Mouse (Mus musculus): ENCODE measurements around the gene Bicd1.
"Not testable (repeated sequence)": the region's sequence is repeated elsewhere in the genome, so short reads cannot be mapped to it uniquely, and the experiment has no call there.

Bicd1 gene

DNA sequence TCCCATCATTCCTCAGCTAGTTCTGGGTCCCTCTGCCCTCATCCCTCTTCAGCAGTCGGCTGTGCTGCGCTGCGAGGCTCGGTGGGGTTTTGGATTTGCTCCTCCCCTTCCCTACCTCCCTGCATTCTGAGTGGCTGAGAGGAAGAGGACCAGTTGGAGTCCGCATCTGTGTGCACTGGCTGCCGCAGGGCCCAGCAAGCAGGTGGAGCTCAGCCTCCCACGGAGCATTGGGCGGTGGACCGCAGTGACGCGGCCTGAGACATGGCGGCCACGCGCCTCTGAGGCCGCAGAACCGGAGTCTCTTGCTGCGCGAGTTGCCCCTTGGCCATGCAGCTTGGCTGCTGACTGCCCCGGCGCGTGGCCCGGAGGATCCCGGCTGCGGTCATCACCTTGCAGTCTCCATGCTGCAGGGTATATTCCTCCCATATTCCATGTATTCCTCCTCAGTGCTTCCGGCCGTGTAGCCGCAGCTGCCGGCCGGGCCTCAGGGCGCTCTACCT is at the start of gene Bicd1:
Gene Bicd1 (plus strand): TSS at position 54 of the 500 bp plus-strand sequence.
- DNase-seq (ENCODE audit: low spot score), result peak; percentile 59

DNA sequence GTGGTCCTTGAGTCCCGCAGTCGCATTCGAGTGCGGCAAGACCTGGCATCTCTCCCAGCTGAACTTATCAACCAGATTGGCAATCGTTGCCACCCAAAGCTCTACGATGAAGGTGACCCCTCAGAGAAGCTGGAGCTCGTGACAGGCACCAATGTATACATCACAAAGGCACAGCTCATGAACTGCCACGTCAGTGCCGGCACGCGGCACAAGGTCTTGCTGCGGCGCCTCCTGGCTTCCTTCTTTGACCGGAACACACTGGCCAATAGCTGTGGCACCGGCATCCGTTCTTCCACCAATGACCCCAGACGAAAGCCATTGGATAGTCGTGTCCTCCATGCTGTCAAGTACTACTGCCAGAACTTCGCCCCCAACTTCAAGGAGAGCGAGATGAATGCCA is 46.2 kb upstream of the Bicd1 start:
- not testable (repeated sequence) for DNase-seq (ENCODE audit: low spot score)

DNA sequence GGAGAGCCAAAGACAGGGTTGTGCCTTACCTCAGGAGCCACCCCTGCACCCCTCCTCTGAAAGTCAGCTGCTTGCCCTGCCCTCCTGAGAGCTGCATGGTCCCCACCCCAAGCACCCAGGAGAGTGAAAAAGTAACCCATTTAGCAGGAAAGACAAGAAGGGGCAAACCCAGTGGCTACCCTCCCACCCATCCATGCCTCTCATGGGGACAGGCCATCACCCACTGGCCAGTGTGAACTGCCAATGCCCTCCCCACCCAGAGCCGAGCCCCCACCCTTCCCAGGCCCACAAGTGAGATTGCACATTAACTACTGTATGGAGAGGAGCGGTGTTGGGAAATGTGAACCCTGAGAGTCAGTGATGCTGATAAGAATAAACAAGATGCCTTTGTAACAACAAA is 42.7 kb upstream of the Bicd1 start:
- DNase-seq (ENCODE audit: low spot score), result not testable (repeated sequence)

DNA sequence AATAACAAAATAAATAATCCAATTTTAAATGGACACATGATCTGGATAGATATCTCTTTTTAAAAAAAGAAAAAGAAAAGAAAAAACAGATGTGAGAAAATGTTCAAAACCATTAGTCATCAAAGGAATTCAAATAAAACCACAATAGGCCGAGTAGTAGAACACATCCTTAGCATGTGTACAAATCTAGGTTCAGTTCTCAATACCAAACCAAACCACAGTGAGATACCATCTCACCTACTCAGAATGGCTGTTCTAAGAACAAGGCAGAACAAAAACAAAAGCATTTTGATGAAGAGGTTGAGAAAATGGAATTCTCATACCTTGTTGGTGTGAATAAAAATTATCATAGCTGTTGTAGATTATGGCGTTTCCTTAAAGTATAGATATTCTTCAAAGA is 42.3 kb upstream of the Bicd1 start:
- no peak for DNase-seq (ENCODE audit: low spot score)

DNA sequence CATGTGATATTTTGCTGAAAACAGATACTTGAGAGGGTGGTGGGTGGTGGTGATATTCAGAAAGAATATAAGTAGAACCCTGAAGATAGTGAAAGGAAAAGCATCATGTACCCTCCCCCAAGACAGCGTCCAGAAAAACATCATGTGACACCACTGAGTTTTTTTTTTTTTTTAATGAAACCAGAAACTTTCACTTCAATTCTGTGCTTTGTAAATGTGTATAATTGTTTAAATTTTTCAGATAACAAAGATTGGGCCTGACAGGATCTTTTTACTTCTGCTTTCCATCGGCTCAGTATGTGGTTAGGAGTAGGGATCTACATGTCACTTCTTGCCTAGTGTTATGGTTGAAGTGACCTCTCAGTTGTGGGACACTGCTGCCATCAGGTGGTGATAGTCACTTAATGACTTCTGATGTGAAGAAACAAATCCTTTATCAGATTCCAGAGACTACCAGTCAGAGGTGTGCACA is 33.7 kb upstream of the Bicd1 start:
- DNase-seq (ENCODE audit: low spot score), result peak; percentile 63

DNA sequence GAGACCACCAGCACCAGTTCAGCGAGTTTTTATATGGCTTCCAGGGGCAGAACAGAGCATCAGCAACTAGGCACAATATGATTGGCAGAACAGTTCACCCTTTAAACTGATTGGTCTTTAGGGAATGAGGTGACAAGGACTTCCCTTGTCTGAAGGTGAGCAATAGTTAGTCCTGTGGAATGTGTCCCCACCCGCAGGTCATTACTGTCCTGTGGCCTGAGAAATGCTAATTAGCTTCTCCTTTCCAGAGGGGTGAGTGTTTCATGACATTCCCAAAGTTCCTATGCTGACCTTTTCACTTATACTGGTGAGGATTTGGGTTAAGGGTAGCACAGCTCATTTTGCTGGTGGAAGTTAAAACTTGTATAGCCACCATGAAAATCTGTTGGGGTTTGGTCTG is 25.2 kb upstream of the Bicd1 start:
- no peak for DNase-seq (ENCODE audit: low spot score)

DNA sequence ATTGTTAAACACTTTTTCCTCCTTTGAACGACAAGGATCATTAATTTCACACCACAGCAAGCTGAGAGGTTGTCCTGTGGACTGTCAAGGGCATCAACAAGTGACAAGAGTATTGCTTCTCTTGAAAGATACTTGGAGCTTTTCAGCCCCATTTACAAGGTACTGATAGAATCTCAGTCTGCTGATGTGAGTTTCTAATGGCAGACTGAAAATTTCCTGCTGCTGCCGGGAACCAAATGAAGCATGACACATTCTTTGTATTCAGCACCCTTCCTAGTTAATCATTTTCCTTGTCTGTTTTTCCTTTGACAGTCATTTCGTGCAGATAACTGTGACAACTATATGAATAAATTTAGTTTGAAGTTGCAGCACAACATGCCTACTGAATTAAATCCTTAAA is 22.3 kb upstream of the Bicd1 start:
- DNase-seq (ENCODE audit: low spot score), result no peak

DNA sequence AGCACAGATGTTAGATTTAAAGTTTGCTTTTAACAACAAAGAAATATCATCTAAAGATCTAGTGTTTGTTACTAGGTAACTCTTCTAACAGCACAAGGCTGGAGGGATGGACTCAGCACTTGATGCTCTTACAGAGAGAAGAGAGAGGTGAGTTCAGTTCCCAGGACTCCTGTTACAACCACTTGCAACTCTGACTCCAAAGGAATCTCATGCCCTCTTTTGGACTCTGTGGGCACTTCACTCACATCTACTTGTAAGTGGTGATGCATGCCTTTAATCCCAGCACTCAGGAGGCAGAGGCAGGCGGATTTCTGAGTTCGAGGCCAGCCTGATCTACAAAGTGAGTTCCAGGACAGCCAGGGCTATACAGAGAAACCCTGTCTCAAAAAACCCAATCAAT is 19.1 kb upstream of the Bicd1 start:
- DNase-seq (ENCODE audit: low spot score), result not testable (repeated sequence)

DNA sequence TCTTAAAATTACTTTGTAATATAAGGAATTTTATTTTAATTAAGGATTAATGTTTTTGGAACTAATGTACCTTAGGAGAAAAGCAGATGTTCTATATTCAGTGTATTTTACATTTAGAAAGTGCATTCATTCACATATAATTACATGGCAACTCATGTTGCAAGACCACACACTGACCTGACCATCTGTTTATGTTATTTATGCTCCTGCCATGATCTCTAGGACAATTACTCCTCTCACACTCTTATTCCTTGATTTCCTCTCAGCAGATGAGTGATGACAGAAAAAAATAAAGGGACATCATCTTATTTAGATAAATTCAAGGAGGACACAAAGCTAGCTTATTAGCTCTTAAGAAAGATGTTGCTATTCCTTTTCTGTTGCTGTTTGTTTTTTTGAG is 9.3 kb upstream of the Bicd1 start:
- no peak for DNase-seq (ENCODE audit: low spot score)

DNA sequence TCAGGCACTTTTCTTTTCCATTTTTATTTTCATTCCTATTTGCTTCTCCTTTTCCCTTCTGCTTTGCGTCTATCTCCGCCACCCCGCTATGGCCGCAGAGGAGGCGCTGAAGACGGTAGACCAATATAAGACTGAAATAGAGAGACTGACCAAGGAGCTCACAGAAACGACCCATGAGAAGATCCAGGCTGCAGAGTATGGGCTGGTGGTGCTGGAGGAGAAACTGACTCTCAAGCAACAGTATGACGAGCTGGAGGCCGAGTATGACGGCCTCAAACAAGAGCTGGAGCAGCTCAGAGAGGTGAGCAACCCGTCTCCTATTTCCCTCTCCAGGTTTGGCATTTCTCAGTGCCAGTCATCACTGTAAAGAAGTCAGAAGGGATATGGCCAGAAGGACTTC is 655 bp downstream of the Bicd1 start:
- peak; percentile 16 for DNase-seq (ENCODE audit: low spot score)

DNA sequence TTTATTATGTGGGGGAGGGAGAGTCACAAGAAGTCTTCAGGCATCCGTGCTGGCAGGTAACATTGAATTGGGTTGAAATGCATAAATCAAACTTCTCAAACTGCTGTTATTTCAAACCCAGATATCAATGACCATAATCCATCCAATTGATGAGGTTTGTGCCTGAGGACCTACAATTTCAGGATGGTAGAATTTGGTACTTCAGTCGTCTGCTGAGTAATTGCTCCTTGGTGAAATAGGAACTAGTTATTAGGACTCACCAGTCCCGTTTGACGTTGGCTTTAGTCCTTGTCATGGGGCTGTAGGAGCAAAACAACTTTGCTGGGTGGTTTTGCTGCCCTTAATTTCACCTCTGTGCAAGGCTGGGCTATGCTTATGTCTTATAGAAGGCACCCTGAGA is 1.2 kb downstream of the Bicd1 start:
- DNase-seq (ENCODE audit: low spot score), result peak; percentile 8

DNA sequence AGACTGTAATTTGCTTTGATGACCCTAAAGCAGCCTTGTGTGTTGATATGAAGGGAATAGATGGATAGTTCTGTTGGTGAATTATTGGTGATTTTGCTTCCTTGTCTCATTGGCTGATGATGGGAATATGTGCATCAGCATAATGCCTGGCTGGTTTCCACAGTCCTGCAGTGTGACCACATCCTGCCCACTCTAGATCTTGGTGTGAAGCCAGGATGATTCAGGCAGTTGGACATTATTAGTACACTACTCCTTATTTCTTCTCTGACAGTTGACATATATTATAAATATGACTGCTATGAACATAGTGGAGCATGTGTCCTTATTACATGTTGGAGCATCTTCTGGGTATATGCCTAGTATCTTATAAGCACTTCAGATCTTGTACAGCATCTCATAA is 4.6 kb downstream of the Bicd1 start:
- no peak for DNase-seq (ENCODE audit: low spot score)

DNA sequence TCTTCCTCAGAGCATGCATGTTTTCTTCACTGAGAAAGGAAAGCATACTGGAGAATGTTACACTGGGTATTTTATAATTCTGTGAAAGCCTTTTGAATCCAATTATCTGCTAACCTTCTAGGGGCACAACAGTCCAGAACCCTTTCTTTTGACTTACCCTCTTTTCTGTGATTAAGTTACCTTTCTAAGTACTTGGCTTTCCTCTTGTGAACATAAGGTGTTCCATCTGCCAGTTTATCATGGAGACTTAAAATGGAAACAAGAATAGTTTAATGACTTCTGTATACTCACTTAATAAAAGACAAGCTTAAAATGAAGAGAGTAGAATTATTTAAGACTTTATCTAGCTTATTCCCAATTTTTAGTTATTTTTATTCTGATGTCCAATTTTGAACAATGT is 16.1 kb downstream of the Bicd1 start:
- DNase-seq (ENCODE audit: low spot score), result no peak

DNA sequence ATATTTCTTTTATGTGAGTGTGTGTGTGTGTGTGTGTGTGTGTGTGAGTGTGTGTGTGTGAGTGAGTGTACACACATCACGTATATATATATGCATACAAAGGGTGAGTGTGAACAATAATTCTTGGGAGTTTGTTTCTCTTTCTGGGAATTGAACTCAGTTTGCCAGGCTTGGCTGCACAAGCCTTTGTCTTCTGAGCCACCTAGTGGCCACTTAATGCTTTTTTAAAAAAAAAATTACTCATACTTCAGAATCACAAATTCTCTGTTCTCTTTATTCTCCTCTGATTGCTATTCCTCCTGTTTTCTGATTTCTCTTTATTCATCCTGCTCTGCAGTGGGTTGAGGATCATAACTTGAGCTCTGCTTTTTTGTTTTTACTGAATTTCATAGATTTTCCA is 30.5 kb downstream of the Bicd1 start:
- no peak for DNase-seq (ENCODE audit: low spot score)

DNA sequence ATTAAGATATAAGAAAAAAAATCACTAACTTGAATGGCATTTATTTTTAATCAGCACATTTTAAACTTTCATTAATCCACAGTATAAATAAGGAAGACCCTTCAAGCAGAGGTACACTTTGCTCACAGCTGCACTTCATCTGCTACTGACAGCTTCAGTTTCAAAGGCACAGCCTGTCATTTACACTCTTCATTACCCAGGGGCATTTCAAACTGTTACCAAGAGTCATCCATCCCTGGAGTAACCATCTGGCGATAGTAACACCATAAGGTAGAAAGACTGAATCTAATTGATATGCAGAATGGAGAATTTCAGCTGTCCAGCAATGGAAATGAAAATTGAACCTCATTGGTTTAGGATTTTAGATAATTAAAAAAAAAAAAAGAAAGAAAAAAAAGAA is 34.2 kb downstream of the Bicd1 start:
- DNase-seq (ENCODE audit: low spot score), result peak; percentile 13

DNA sequence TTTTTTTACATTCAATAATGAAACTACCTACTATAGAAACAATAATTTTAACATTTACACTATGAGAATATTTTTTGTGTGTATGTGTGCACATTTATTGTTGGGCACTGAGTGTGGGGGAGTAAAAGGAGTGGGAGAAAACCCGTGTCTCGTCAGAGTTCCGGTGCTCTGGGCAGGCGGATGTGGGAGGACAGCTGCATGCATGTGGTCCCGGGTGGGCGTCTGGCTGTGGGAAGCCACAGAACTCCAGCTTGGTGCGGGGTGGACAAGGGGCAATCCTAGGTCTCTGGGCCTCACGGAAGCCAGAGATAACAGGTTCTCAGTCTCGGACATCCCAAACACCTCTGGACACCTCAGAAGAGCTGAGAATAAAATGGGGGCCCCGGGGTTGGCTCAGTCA is 37.2 kb downstream of the Bicd1 start:
- DNase-seq (ENCODE audit: low spot score), result no peak

DNA sequence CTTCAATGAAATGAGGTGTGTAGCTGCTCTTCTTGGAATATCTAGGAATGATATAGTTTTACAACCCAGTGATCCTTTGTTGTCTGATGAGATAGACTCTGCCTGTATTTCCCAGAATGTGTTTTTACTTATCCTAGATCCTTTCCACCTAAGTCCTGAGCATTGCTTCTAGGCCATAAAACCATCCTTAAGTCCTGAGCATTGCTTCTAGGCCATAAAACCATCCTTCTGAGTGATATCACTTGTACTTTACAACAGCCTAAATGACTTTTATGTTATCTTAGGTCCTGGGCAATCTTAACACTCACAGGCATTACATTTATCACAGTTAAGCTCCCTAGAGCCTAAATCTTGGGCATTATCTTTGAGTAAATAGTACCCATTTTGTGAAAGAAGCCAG is 48.6 kb downstream of the Bicd1 start:
- no peak for DNase-seq (ENCODE audit: low spot score)

DNA sequence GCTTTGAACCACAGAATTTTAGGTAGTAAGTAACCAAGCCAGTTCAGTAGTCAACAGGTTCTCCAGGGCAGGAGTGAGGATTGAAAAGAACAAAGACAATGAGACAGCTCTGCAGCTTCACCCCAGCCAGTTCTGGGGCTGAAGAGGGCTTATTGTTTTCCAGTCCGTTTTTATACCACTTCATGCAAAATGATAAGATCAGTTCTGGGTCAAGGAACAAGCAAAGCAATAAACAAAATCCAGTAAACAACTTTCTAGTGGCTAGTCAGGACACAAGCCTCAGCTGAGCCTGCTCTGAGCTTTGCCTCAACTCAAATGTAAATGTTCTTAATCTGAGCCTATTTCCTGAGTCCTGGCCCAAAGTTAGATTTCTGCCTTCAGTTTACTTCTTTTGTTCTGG is 52.3 kb downstream of the Bicd1 start:
- no peak for DNase-seq (ENCODE audit: low spot score)

DNA sequence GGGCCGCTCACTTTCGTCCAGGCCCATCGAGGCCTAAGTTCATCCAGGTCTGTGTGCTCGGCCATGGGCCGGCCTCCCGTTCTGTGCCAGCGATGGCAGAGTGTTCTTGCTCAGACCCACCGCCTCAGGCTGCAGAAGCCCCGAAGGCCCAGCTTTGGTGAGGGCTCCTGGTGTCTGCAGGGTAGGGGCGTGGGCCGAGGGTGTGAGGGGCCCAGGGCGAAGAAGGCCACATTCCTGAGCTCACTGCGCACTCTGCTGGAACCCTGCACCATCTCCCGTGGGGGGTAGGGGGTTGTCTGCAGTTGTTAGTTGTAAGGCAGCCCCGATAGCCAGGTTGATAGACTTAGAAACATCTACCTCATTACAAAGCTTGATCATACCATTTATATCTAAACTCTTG is 62.8 kb downstream of the Bicd1 start:
- no peak for DNase-seq (ENCODE audit: low spot score)

DNA sequence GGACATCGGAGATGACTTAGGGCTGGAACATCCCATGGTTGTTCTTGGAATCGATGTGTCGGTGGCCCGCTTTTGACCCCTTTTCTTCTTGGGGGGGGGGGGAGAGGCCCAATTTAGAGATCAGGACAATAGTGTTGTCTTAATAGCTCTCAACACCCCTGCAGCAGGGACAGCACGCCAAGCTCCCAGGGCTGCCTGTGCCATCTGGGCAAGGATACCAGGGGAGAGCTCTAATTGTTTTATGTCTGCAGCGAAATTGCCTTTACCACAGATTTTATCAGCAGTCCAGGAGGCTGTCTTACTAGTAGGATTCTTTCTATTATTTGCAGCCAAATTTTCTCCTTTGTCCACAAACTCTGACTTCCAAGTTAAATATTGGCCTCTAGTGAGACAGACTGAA is 63.8 kb downstream of the Bicd1 start:
- not testable (repeated sequence) for DNase-seq (ENCODE audit: low spot score)

DNA sequence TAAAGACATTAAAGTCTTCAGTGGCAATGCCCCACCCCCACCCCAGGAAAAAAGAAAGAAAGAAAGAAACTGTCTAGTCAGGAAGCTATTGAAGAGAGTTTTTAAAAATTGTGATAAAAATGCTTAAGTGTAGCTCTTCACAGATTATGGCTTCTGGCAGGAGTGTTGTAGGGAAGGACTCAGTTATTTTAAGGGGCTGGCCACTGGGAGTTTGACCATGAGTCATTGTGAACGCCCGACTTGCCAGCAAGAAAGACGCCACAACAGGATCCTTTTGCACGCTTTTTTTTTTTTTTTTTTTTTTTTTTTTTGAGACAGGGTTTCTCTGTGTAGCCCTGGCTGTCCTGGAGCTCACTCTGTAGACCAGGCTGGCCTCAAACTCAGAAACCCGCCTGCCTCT is 73.2 kb downstream of the Bicd1 start:
- DNase-seq (ENCODE audit: low spot score), result not testable (repeated sequence)

DNA sequence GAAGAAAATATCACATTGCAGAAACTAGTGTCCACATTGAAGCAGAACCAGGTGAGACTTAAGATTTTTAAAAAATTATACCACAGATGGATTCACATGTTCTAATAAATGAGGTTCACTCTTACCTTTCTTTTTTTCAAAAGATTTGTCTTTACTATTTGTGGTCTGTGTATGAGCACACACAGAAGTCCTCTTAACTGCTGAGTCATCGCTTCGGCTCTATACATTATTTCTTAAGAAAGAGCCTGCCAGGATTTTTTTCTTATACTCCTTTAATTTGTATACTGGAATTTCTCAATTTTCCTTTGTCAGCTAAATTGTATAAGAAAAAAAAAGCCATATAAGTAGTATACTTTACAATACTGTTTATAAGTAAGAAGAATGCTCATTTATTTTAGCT is 86.0 kb downstream of the Bicd1 start:
- DNase-seq (ENCODE audit: low spot score), result no peak

DNA sequence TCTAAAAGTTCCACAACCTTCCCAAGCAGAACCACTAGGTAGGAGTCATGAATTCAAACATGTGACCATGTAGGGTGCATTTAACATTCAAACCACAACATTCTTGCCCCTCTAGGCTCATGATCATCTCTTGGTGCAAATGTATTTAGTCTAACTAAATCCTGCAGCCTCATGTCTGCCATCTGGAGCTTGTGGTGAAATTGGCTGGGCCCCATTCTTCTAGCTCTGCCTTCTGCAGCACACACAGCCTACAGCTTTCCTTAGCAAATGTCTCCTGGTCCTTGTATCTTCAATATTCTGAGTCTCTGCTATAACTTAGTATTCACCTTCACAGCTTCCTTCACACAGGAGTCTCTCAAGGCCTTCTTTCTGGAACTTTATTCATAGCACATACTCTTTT is 87.2 kb downstream of the Bicd1 start:
- peak; percentile 22 for DNase-seq (ENCODE audit: low spot score)

DNA sequence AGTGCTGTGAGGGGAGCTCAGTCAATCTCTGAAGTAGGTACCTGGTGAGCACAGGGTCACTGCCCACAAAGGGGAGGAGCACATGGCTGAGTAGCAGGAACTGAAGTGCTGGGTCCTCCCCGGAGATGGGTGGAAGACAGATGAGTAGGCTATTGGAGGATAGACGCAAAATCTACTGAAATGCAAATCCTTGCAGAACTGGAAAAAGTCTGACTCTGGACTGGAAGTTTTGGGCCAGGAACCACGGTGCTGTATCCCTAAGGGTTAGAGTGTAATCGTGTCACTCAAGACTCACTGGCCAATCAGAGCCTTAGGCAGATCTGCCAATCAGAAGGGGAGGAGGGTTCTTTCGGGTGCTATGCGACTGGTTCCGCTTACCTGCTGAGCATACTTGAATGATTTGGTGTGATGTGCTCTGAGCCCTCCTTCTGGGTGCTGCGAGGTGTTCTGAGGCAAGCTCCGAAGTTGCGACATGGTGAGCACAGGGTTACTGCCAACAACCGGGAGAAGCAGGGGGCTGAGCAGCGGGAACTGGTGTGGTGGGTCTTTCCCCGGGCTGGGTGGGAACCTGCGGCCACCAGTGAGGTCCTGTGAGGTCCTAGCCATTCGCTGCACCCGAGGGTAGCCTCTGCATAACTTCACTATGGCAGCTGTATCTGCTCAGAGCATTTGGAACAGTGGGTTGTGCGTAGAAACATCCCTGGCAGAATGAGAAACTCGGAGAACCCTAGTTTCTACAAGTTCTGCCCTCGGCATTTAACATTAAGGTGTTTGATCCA is 157.2 kb downstream of the Bicd1 start:
- peak; percentile 60 for DNase-seq (ENCODE audit: low spot score)
